Mouse (Mus musculus) embryonic facial prominence, embryonic 14.5 days (tissue): ENCODE measurements around the gene Cabp1. TPM values are rescaled to one million over a fixed set of nuclear protein-coding genes. Genes with fewer than 3 reads are reported as not detected.

Experiments
- ATAC-seq: fragments of 200-750 bp; cut with Nextera tagmentation; 2 replicates; pipeline ENCODE4 v1.8.0; 2017; ENCODE audit warnings: low read depth, moderate number of reproducible peaks, moderate TSS enrichment
- DNase-seq: peaks from one replicate; pipeline ENCODE4 v3.0.0-alpha.2; 2015; ENCODE audit warnings: low spot score
- H3K27ac ChIP-seq: fragments of 300-500 bp; sonication (generic); replicated peaks from 2 replicates; pipeline ENCODE4 v1.5.1; 2014; ENCODE audit warnings: low read depth, mild to moderate bottlenecking, low read length, moderate library complexity
- H3K27me3 ChIP-seq: fragments of 300-500 bp; sonication (generic); replicated peaks from 2 replicates; pipeline ENCODE4 v1.6.1; 2014; ENCODE audit warnings: low read length; ENCODE audit not compliant: control insufficient read depth, insufficient read depth
- H3K36me3 ChIP-seq: fragments of 300-500 bp; sonication (generic); 2 replicates; pipeline ENCODE4 v1.6.1; 2014; ENCODE audit warnings: low read length, mixed read lengths; ENCODE audit not compliant: control insufficient read depth, insufficient read depth
- H3K4me1 ChIP-seq: fragments of 300-500 bp; sonication (generic); 2 replicates; pipeline ENCODE4 v1.6.1; 2014; ENCODE audit warnings: antibody characterized with exemption, low read length; ENCODE audit not compliant: control insufficient read depth, insufficient read depth
- H3K4me2 ChIP-seq: fragments of 300-500 bp; sonication (generic); 2 replicates; pipeline ENCODE4 v1.6.1; 2014; ENCODE audit warnings: low read depth, mild to moderate bottlenecking, low read length, moderate library complexity, mixed read lengths
- H3K4me3 ChIP-seq: fragments of 300-500 bp; sonication (generic); 2 replicates; pipeline ENCODE4 v1.5.1; 2014; ENCODE audit warnings: low read depth, mild to moderate bottlenecking, low read length
- H3K9ac ChIP-seq: fragments of 300-500 bp; sonication (generic); 2 replicates; pipeline ENCODE4 v1.6.1; 2014; ENCODE audit warnings: low read depth, mild to moderate bottlenecking, low read length, moderate library complexity, mixed read lengths
- H3K9me3 ChIP-seq: fragments of 300-500 bp; sonication (generic); 2 replicates; pipeline ENCODE4 v1.6.1; 2016; ENCODE audit warnings: low read length; ENCODE audit not compliant: control insufficient read depth
- WGBS: fragments of 180-500 bp; shearing (Covaris S2); extraction: QIAGEN DNeasy Blood & Tissue Kit; methylation state at CpG from one replicate; pipeline ENCODE4 v1.1.7; 2014; 5-methylcytosine and 5-hydroxymethylcytosine counted together
- polyA plus RNA-seq: library from polyadenylated mRNA; unstranded; fragments of >200 nt; fragmentation: Nextera tagmentation; extraction: Ambion mirVana; gene quantifications from 2 replicates; pipeline ENCODE4 v1.2.1, GENCODE M21; 2014

Cabp1 gene
- polyA plus RNA-seq, 1 experiment from 2014 or later = 3.1 TPM

- Histone ChIP-seq H3K4me3 (no peak overlapping the region), H3K27ac (no peak overlapping the region), H3K9me3 (no peaks in the 10 kb centered on the region)
These were observed 68.8 kb downstream of the Cabp1 start for GRCm38 (mm10) chr5:115125211-115125871.

GRCm38 (mm10) chr5:115124690-115125089 lies 69.5 kb downstream of the Cabp1 start:
- Histone ChIP-seq H3K27ac (no peak overlapping the region), H3K4me3 (no peak overlapping the region), H3K36me3 (peaks cover 61% of the 10 kb centered on the region), H3K4me2 (no peak overlapping the region), H3K27me3 (no peaks in the 10 kb centered on the region), H3K9me3 (no peaks in the 10 kb centered on the region), H3K4me1 (no peaks in the 10 kb centered on the region), H3K9ac (no peak overlapping the region)
- ATAC-seq = no peak
- WGBS = 91% methylated on average over 6 of the region's 6 CpGs
- no peak for DNase-seq

More at GRCm38 (mm10) chr5:115125211-115125871, 68.8 kb downstream of the Cabp1 start:
- Histone ChIP-seq H3K4me2 (no peak overlapping the region), H3K36me3 (peaks cover 64% of the 10 kb centered on the region), H3K27me3 (no peaks in the 10 kb centered on the region), H3K4me1 (no peaks in the 10 kb centered on the region), H3K9ac (no peak overlapping the region)
- peak; percentile 87 for DNase-seq
- ATAC-seq = peak; percentile 80
- 19% methylated on average over 24 of the region's 24 CpGs for WGBS

GRCm38 (mm10) chr5:115120978-115121377 lies 73.2 kb downstream of the Cabp1 start:
- ATAC-seq (no peak), DNase-seq (no peak)
- H3K36me3 ChIP-seq = peaks cover 41% of the 10 kb centered on the region
- no peak overlapping the region for H3K4me3 ChIP-seq
- H3K9me3 ChIP-seq = no peaks in the 10 kb centered on the region
- 63% methylated on average over 5 of the region's 5 CpGs for WGBS
- H3K27ac ChIP-seq = no peak overlapping the region
- no peaks in the 10 kb centered on the region for H3K27me3 ChIP-seq
- no peak overlapping the region for H3K4me2 ChIP-seq
- no peaks in the 10 kb centered on the region for H3K4me1 ChIP-seq
- H3K9ac ChIP-seq = no peak overlapping the region

GRCm38 (mm10) chr5:115118961-115119570 lies 75.1 kb downstream of the Cabp1 start, which contains the start of gene Acads:
Gene Acads, minus strand, starts transcription at chr5:115119346.
- peaks cover 35% of the 10 kb centered on the region for H3K36me3 ChIP-seq
- 3% methylated on average over 24 of the region's 39 CpGs for WGBS
- peak within 1 kb of the TSS; percentile 76 for H3K9ac ChIP-seq

More at GRCm38 (mm10) chr5:115118961-115119570, 75.1 kb downstream of the Cabp1 start, which contains the start of gene Acads:
- H3K27ac ChIP-seq = peak within 1 kb of the TSS; percentile 50; the same call in 1 of the 2 replicates
- H3K9me3 ChIP-seq = no peaks in the 10 kb centered on the region
- peak; percentile 83 for DNase-seq
- H3K4me3 ChIP-seq = peak within 1 kb of the TSS; percentile 62
- ATAC-seq = peak; percentile 95
- no peaks in the 10 kb centered on the region for H3K4me1 ChIP-seq
- H3K27me3 ChIP-seq = no peaks in the 10 kb centered on the region
- H3K4me2 ChIP-seq = peak within 1 kb of the TSS; percentile 76

Other genes starting within 250 kb of the Cabp1 start
- 0.10 TPM in 2 replicates for gene Hnf1a, start 223.3 kb downstream of the Cabp1 start, polyA plus RNA-seq
- gene Sppl3, start 183.2 kb downstream of the Cabp1 start, polyA plus RNA-seq = 25.6 and 25.7 TPM in 2 replicates
- gene Gm10401, start 96.1 kb downstream of the Cabp1 start, polyA plus RNA-seq = 53.2 and 54.0 TPM in 2 replicates
- 28.5 and 28.7 TPM in 2 replicates for gene Acads, start 75.0 kb downstream of the Cabp1 start, polyA plus RNA-seq
- 32.2 and 35.4 TPM in 2 replicates for gene Unc119b, start 59.4 kb downstream of the Cabp1 start, polyA plus RNA-seq
- 69.8 and 72.9 TPM in 2 replicates for gene Mlec, start 36.2 kb downstream of the Cabp1 start, polyA plus RNA-seq
- gene Pop5, start 41.5 kb upstream of the Cabp1 start, polyA plus RNA-seq = 82.6 and 95.5 TPM in 2 replicates
- gene Rnf10, start 78.5 kb upstream of the Cabp1 start, polyA plus RNA-seq = 77.2 and 79.1 TPM in 2 replicates
- 39.0 and 41.9 TPM in 2 replicates for gene Coq5, start 85.3 kb upstream of the Cabp1 start, polyA plus RNA-seq
- 1,629 and 1,828 TPM in 2 replicates for gene Dynll1, start 106.6 kb upstream of the Cabp1 start, polyA plus RNA-seq
- gene Srsf9, start 132.8 kb upstream of the Cabp1 start, polyA plus RNA-seq = 203 and 230 TPM in 2 replicates
- 26.5 and 26.7 TPM in 2 replicates for gene Gatc, start 146.8 kb upstream of the Cabp1 start, polyA plus RNA-seq
- gene Triap1, start 146.8 kb upstream of the Cabp1 start, polyA plus RNA-seq = 48.5 and 51.3 TPM in 2 replicates
- 833 and 912 TPM in 2 replicates for gene Cox6a1, start 154.6 kb upstream of the Cabp1 start, polyA plus RNA-seq
- gene Msi1, start 235.2 kb upstream of the Cabp1 start, polyA plus RNA-seq = 16.0 and 16.2 TPM in 2 replicates